Mouse (Mus musculus): ENCODE results near the gene Zcchc9. TPM values are rescaled to one million over a fixed set of nuclear protein-coding genes. Genes with fewer than 3 reads are reported as not detected.
"Not testable (repeated sequence)": the region's sequence is repeated elsewhere in the genome, so short reads cannot be mapped to it uniquely, and the experiment has no call there.

The Zcchc9 gene
- polyA plus RNA-seq, 1 experiment from 2014 or later = 27.3 TPM

GRCm38 (mm10) chr13:91792035-91792434 lies 15.5 kb downstream of the Zcchc9 start:
- 17% methylated on average over 1 of the region's 1 CpGs for WGBS (ENCODE audit: missing documents)
- no peaks in the 10 kb centered on the region for H3K79me2 ChIP-seq (ENCODE audit: inconsistent target)
- H3K36me3 ChIP-seq (ENCODE audit: inconsistent target) = peaks cover 10% of the 10 kb centered on the region; the same call in 1 of the 2 replicates
- H3K27ac ChIP-seq = no peak overlapping the region
- H3K4me3 ChIP-seq (ENCODE audit: inconsistent target) = no peak overlapping the region

DNA sequence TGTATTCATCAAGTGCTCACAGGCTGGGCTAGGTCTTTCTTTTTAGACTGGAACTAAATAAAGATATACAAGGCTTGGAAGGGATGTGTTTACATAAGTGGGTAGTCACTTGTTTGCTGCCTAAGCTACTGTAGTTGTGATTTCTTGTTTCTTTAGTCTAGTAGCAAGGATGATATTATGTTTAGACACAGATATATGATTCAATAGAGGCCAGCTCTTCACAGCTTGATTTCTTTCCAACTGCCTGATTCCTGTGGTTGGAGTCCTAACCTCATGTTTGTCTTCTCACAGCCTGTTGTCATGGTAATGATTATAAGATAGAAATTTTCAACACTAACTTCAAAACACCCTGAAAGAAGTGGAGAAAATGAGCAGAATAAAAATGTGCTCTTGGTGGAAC lies 27.6 kb downstream of the Zcchc9 start:
- no peak overlapping the region for H3K27ac ChIP-seq
- no peak overlapping the region for H3K4me3 ChIP-seq (ENCODE audit: inconsistent target)
- H3K79me2 ChIP-seq (ENCODE audit: inconsistent target) = no peaks in the 10 kb centered on the region
- no peaks in the 10 kb centered on the region for H3K36me3 ChIP-seq (ENCODE audit: inconsistent target)

- Histone ChIP-seq H3K79me2 (ENCODE audit: inconsistent target) (no peaks in the 10 kb centered on the region), H3K27ac (no peak overlapping the region), H3K36me3 (ENCODE audit: inconsistent target) (no peaks in the 10 kb centered on the region), H3K4me3 (ENCODE audit: inconsistent target) (no peak overlapping the region)
- 92% methylated on average over 5 of the region's 5 CpGs for WGBS (ENCODE audit: missing documents)
These were observed 29.4 kb downstream of the Zcchc9 start for GRCm38 (mm10) chr13:91778092-91778491.

DNA sequence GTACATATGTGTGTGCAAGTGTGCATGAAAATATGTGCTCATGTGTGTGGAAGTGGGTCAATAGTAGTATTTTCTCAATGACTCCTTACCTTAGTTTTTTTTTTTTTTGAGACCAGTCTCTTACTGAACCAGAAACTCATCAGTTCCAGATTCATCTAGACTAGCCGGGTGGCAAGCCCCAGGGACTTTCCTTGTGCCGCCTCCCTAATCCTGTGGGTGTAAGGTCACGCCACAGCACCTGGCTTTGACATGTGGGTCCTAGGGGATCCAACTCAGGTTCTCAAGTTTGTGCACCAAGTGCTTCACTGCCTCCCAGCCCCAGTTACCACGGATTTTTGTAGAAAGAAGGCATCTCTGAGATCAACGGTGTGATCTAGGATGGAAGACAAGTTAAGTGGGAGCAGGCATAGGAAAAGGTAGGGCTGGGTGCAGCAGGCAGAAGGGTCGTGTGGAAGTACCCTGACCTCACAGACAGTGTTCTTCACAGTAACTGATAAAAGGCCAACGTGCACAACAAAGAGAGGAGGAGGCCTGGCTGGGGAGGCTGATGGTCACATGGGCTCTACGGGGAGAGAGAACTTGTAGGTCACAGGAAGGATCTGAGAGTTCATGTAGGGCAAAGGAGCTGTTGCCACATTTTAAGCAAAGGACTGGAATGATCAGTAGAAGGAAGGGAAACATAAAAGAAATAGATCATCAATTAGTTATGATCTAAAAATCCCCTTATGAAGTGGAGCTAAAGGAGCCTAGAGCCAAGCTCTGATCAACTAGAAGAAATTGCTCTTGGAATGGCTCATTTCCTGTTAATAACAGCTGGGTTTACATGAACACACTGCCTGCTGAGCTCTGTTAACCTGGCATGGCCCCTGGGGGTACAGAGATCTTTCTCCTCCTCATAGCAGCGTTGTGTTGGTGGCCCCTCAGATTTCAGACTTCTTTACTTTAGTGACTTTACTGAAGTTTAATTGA lies 38.5 kb downstream of the Zcchc9 start:
- H3K27ac ChIP-seq = no peak overlapping the region
- H3K4me3 ChIP-seq (ENCODE audit: inconsistent target) = no peak overlapping the region
- WGBS (ENCODE audit: missing documents) = 81% methylated on average over 8 of the region's 9 CpGs
- no peaks in the 10 kb centered on the region for H3K79me2 ChIP-seq (ENCODE audit: inconsistent target)
- no peaks in the 10 kb centered on the region for H3K36me3 ChIP-seq (ENCODE audit: inconsistent target)

DNA sequence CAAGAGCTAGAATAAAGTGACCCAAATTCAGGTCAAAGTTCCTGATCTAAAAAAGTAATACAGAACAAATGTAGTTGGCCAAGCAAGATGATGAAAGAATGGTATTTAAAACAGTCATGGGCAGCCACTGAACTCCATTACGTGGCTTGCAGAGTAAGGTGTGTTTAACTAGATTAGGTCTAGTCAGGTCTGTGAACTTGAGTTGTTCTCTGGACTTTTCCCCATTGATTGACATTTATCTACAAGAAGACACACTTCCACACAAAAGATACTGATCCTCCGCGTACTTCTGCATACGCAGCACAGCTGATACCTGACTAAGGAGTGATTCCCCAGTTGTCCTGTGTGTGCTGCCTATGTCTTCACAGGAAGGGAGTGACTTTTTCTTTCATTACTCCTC lies 41.9 kb downstream of the Zcchc9 start:
- Histone ChIP-seq H3K27ac (no peak overlapping the region), H3K36me3 (ENCODE audit: inconsistent target) (no peaks in the 10 kb centered on the region), H3K4me3 (ENCODE audit: inconsistent target) (no peak overlapping the region), H3K79me2 (ENCODE audit: inconsistent target) (no peaks in the 10 kb centered on the region)
- 94% methylated on average over 4 of the region's 4 CpGs for WGBS (ENCODE audit: missing documents)

- not testable (repeated sequence) for H3K79me2 ChIP-seq (ENCODE audit: inconsistent target); H3K27ac ChIP-seq; H3K36me3 ChIP-seq (ENCODE audit: inconsistent target); H3K4me3 ChIP-seq (ENCODE audit: inconsistent target)
- 71% methylated on average over 1 of the region's 3 CpGs for WGBS (ENCODE audit: missing documents)
These were observed 43.9 kb downstream of the Zcchc9 start for GRCm38 (mm10) chr13:91763654-91764053.

GRCm38 (mm10) chr13:91761654-91762445 lies 45.7 kb downstream of the Zcchc9 start:
- Histone ChIP-seq H3K27ac (no peak overlapping the region), H3K36me3 (ENCODE audit: inconsistent target) (no peaks in the 10 kb centered on the region), H3K79me2 (ENCODE audit: inconsistent target) (no peaks in the 10 kb centered on the region), H3K4me3 (ENCODE audit: inconsistent target) (no peak overlapping the region)
- WGBS (ENCODE audit: missing documents) = 91% methylated on average over 6 of the region's 6 CpGs

DNA sequence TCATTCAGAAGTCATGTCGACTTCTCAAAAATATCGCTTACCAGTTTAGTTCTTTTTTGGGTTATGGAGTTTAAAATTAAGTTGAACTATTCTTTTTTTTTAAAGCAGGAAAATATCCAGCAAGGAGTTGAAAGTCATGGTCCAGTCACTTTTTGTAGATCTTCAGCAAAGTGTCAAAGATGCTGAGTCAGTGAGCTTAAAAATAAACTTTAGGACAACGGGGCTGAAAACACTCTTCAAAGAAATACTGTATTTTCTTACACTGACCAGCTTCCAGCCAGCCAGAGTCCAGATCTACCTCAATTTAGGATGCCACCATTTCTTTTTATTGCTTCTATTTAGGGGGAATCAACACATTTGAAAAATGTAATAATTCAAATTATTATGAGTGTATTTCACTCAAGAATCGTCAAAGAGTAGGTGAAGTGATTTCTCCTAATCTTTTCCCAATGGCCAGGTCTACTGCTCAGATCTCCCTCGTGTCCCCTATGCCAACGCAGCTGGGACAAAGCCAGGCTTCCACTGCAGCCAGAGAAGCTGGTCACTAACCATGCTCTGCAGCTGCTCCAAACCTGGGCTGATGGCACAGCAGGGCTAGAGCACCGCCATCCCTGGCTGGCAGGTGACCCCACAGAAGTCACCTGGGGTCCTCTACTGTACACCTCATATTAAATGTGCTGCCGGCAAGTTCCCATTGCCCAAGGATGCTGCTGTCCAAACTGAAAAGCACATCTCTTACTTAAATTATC lies 47.0 kb downstream of the Zcchc9 start:
- Histone ChIP-seq H3K79me2 (ENCODE audit: inconsistent target) (no peaks in the 10 kb centered on the region), H3K4me3 (ENCODE audit: inconsistent target) (no peak overlapping the region), H3K36me3 (ENCODE audit: inconsistent target) (no peaks in the 10 kb centered on the region), H3K27ac (no peak overlapping the region)
- 88% methylated on average over 8 of the region's 8 CpGs for WGBS (ENCODE audit: missing documents)

- Histone ChIP-seq H3K79me2 (ENCODE audit: inconsistent target) (no peaks in the 10 kb centered on the region), H3K4me3 (ENCODE audit: inconsistent target) (no peak overlapping the region), H3K36me3 (ENCODE audit: inconsistent target) (no peaks in the 10 kb centered on the region), H3K27ac (no peak overlapping the region)
- 79% methylated on average over 8 of the region's 8 CpGs for WGBS (ENCODE audit: missing documents)
These were observed 47.7 kb downstream of the Zcchc9 start for GRCm38 (mm10) chr13:91759791-91760190.

DNA sequence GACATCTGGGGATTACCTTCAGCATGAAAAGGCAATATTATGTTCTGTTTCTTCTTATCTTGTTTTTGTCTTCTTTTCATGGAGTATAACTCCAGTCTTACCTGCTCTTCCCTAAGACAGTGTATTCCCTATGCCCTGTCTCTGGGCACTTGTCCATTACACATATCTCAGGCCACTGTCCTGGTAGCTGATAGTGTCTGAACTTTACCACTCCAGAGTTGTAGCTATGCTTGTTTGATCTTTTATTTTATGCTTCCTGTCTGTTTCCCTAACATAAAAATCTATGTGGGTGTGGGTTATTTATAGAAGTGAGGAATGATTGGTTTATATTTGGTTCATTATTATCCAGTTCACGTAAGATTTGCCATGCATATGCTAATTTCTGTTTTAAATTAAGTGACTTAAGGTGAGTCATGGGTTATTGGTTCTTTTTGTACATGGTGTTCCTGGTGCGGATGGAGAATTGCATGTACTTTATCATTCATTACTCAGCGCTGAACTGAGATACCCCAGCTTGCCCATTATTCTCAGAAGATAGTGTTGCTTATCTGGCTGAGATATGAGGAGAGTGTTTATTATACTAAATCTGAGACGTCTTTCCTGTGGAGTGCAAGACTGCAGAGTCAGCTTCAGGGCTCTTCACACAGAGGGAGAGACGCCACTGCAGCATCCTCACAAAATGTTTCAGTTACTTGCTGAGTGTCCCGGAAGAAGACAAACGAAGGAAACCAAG lies 49.0 kb downstream of the Zcchc9 start:
- Histone ChIP-seq H3K36me3 (ENCODE audit: inconsistent target) (no peaks in the 10 kb centered on the region), H3K79me2 (ENCODE audit: inconsistent target) (no peaks in the 10 kb centered on the region), H3K4me3 (ENCODE audit: inconsistent target) (no peak overlapping the region), H3K27ac (no peak overlapping the region)
- WGBS (ENCODE audit: missing documents) = 89% methylated on average over 7 of the region's 7 CpGs

DNA sequence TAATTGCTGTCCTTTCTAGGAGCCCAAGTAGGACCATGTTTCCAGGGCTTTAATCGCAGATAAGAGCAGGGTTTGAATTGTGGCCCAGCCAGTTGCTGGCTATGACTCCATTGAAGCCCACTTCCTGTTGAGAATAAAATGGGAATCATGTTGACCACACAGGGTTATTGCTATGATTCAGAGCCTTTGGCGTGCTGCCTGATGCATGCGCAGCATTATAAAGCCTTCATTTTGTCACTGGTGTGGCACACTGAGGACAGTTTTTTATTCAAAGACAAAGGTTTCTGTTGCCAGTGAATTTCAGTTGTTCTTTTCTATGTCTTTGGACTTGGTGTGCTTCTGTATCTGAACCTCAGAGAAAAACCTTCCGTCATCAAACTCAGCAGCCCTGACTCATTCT lies 51.3 kb downstream of the Zcchc9 start:
- Histone ChIP-seq H3K27ac (no peak overlapping the region), H3K36me3 (ENCODE audit: inconsistent target) (no peaks in the 10 kb centered on the region), H3K4me3 (ENCODE audit: inconsistent target) (no peak overlapping the region), H3K79me2 (ENCODE audit: inconsistent target) (no peaks in the 10 kb centered on the region)
- 98% methylated on average over 4 of the region's 4 CpGs for WGBS (ENCODE audit: missing documents)

DNA sequence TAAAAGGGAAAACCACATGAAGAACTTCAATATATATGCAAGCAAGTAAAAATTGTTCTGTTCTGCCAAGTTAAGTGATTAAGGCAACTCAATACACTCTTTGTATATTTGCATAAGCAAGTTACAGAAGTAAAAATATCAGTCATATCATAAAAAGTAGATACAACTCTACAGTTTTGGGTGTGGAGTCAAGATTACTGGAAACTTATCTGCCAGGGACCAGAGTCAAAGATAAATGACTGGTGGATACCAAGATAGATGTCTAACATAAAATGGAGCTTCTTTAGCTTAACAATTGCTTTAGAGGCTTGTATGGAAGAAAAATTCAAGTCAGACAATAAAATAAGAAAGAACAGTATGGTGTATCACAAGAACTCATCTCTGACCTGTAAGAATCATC lies 52.7 kb downstream of the Zcchc9 start:
- Histone ChIP-seq H3K4me3 (ENCODE audit: inconsistent target) (no peak overlapping the region), H3K27ac (no peak overlapping the region), H3K79me2 (ENCODE audit: inconsistent target) (no peaks in the 10 kb centered on the region), H3K36me3 (ENCODE audit: inconsistent target) (no peaks in the 10 kb centered on the region)

DNA sequence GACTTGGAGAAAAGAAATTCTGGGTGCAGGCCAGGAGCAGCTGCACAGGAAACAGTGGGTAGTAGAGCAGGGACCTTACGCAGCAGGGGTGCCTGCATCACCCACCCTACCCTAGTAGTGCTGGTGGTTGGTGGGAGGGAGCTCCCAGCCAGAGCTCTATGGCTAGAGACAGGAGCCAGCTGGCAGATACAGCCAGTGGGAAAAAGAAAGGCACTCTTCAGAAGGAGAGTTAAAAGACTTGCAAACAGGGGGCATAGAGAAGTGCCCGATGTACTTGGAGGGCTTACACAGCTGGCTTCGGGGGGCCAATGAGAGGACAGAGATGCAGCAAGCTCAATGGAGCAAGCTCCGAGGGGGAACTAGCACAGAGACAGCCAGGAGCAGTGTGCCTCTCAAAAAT lies 53.8 kb downstream of the Zcchc9 start:
- Histone ChIP-seq H3K4me3 (ENCODE audit: inconsistent target) (no peak overlapping the region), H3K79me2 (ENCODE audit: inconsistent target) (no peaks in the 10 kb centered on the region), H3K36me3 (ENCODE audit: inconsistent target) (no peaks in the 10 kb centered on the region), H3K27ac (no peak overlapping the region)
- 36% methylated on average over 4 of the region's 4 CpGs for WGBS (ENCODE audit: missing documents)

DNA sequence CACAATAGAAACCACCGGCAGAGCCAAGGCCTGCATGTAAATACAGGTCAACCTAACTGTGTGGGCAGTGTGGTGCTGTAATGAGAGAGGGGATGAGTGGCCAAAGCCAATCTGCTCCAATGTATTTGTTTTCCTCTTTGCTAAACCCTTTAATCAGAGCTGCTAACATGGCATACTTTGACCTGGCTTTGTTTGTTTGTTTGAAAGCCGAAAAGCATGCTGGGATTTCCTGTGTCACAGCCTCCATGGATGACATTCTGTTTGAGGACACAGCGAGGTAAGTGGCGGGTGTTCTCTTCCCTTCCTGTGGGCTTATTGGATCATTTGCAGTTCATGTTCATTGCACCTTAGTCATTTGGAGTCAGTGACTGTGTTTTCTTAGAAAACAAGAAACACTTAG lies 57.5 kb downstream of the Zcchc9 start:
- no peak overlapping the region for H3K27ac ChIP-seq
- no peaks in the 10 kb centered on the region for H3K79me2 ChIP-seq (ENCODE audit: inconsistent target)
- H3K36me3 ChIP-seq (ENCODE audit: inconsistent target) = no peaks in the 10 kb centered on the region
- no peak overlapping the region for H3K4me3 ChIP-seq (ENCODE audit: inconsistent target)
- 90% methylated on average over 4 of the region's 4 CpGs for WGBS (ENCODE audit: missing documents)

All from macrophage (primary cell).